Mouse (Mus musculus) urinary bladder, postnatal 4 days (tissue): ENCODE measurements around the gene Cog5.

ENCODE experiments used
- DNase-seq, 2 experiments: peaks; one replicate each; pipeline ENCODE4 v3.0.0; 2021 to 2022; ENCODE audit warnings: low spot score in 2 of 2

The Cog5 gene

GRCm38 (mm10) chr12:31709665-31710064 is 55.0 kb downstream of the Cog5 start:
- no peak for DNase-seq

- DNase-seq: no peak
These were observed 57.6 kb downstream of the Cog5 start for GRCm38 (mm10) chr12:31712233-31712632.

DNA sequence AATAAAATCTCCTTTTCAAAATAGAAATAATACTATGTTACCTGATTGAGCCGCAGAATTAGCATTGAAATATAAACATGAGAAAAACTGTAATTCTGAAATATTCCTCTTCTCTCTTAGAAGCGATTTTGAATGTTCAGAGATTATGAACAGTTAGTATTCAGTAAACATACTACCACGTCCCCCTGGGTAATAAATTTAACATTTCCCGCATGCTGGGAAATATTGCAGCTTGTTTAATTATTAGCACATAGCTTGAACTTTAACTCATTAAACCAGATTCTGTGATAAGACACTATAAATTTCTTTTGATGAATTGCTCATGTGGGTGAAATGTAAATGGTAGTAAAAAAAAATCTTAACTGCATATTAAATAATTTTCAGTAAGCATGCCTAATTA is 58.1 kb downstream of the Cog5 start:
- DNase-seq: no peak

- no peak for DNase-seq
These were observed 58.9 kb downstream of the Cog5 start, which contains the start of gene Gpr22 for GRCm38 (mm10) chr12:31713600-31713999. TSS of gene Gpr22 (minus strand) at chr12:31713947.

DNA sequence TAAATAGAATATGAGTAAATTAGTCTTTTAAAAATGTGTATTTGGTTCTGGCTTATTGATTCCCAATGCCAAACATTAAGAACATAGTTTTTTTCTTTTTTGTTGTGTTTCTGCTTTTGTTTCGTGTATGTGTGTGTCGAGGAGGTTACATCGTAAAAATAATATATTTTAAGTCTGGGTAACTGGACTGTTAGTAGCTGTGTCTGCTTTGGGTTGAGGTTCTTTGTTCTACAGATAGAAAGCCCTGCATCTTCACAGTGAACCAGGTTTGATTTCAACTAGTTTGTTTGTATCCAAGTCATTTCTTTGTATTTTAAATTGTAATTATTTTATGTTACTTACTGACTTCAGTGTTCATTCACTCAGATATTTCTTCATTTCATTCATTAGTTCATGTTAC is 59.4 kb downstream of the Cog5 start:
- no peak for DNase-seq

- no peak for DNase-seq
These were observed 65.1 kb downstream of the Cog5 start for GRCm38 (mm10) chr12:31719586-31720275.

GRCm38 (mm10) chr12:31724576-31724975 is 69.9 kb downstream of the Cog5 start:
- DNase-seq: no peak

- no peak for DNase-seq
These were observed 71.0 kb downstream of the Cog5 start for GRCm38 (mm10) chr12:31725511-31726275.

GRCm38 (mm10) chr12:31726707-31727106 is 72.0 kb downstream of the Cog5 start:
- no peak for DNase-seq

DNA sequence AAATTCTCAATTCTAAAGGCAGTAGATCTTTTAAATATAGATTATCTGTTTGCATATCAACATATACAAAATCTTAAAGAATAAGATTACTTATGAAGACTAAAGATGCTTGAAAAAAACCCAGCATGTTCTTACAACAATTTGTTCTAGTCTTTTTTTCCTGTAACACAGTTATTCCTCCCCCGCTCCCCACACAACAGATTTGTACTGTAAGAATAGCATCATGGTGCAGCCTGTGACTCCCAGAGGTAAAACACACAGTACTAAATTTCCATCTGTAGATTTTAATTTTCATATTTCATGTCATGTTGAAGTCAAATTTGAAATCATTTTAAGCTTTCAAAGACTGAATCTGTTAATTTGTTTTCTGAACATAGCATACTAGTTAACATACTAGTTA is 75.5 kb downstream of the Cog5 start:
- DNase-seq: no peak

GRCm38 (mm10) chr12:31734616-31735015 is 79.9 kb downstream of the Cog5 start:
- DNase-seq: no peak

GRCm38 (mm10) chr12:31747301-31747700 is 92.6 kb downstream of the Cog5 start:
- DNase-seq: no peak

GRCm38 (mm10) chr12:31749846-31750245 is 95.2 kb downstream of the Cog5 start:
- no peak for DNase-seq

GRCm38 (mm10) chr12:31754465-31754864 is 99.8 kb downstream of the Cog5 start:
- DNase-seq: no peak

DNA sequence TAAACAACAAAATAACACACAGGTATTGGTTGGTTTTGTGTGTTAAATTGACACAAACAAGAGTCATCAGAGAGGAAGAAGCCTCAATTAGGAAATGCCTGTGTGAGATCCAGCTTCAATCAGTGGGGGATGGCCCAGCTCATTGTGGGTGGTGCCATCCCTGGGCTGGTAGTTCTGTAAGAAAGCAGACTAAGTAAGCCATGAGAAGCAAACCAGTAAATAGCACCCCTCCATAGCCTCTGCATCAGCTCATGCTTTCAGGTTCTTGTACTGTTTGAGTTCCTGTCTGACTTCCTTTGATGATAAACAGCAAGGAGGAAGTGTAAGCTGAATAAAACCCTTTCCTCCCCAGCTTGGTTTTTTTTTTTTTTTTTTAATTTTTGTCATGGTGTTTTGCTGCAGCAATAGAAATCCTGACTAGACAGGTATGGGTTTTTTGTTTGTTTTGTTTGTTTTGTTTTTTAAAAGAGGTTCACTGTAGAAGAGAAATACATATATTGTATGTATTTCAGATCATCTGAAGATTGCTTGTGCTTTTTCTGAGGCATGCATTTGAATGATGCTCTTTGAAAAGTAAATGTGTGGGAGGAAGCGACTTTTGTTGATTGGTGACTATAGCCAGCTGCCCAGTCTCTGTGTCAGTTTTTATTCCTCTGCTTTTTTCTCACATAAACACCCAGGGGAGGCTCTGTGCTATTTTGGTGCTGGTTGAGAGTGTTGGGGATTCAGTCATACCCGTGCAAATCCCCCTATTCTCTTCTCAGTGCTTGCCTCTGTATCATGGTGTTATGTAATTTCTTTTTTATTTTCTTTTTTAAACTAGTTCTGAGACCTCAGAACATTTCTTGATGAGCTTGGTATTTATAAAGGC is 101.5 kb downstream of the Cog5 start:
- DNase-seq: no peak

- DNase-seq: no peak
These were observed 118.9 kb downstream of the Cog5 start for GRCm38 (mm10) chr12:31773612-31774011.

DNA sequence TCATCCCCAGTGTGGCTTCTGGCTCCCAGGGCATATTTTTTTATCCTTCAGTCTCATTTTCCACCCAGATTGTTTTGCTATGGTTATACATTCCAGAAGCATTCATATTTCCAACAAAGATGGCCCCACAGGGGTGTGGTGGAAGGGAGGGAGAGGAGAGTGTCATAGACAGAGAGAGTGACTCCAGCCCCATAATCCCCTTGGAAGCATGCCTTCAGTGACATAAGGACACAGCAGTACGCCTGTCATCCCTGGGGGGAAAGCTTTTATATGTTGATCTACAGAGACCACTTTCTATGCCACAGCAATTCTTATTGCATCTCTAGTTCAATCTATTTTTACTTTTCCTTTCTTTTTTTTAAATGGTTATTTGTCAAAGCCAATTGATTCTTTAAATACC is 129.6 kb downstream of the Cog5 start:
- no peak for DNase-seq

DNA sequence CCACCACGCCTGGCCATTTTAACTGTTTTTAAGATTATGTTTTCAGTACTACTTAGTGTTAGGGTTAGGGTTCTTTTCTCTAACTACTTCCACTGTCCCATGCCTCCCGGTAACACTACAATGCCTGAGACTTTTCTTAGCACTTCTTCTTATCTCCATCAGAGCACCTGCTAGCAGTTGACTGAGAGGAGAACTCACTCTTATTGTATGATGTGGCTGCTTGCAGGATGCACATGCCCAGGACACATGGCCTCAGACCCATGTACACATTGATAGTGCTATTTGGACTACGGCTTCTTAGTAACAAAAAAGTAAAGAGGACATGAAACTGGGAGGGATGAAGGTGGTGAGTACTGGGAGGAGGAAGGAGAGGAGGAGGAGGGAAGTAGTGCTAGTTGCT is 133.9 kb downstream of the Cog5 start:
- no peak for DNase-seq

DNA sequence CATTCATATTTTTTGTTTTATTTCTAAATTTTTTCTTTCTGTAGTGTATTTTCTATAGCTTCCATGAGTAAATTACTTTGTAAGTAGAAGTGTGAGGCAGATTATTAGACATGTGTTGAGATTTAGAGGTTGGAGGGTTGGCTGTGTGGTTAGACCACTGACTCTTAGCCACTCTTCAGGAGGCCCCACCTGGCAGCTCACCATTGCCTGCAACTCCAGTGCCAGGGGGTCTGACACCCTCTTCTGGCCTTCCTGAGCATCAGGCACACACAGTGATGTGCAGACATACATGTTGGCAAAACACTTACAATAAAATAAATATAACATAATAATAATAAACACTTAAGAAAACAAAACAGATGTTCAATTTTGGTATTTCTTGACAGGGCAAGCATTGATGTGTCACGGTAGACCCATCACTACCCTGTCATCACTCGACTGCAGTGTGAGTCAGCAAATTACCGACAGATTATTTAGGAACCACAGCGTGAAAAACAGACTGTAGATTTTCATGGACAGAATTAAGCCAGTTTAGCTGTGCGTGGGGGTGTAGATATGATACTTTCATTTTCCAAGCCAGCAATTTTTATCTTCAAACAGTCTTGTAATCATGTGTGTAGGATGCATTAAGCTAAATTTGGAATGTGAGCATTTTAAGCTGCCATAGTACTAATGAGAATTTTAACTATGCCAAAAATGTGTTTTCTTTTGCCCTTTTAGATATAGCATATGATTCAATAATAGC is 151.9 kb downstream of the Cog5 start:
- DNase-seq: no peak

DNA sequence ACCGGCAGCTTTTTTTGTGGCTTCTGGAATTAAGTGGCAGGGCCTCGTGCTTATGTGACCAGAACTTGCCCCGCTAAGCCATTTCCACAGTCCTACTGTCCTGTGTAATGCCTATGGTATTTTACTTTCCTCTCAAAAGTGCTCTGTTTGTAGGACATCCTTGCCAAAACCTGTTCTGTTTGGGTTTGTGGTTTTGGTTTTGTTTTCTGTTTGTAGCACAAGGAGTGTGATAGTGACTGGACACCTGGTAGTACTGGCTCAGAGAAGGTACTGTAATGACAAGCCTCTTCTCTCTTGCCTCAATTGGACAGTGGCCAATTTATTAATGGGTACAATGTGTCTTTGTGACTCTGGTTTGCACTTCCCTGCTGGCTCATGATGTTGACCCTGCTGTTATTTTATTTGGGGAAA is 163.4 kb downstream of the Cog5 start:
- DNase-seq: no peak

DNA sequence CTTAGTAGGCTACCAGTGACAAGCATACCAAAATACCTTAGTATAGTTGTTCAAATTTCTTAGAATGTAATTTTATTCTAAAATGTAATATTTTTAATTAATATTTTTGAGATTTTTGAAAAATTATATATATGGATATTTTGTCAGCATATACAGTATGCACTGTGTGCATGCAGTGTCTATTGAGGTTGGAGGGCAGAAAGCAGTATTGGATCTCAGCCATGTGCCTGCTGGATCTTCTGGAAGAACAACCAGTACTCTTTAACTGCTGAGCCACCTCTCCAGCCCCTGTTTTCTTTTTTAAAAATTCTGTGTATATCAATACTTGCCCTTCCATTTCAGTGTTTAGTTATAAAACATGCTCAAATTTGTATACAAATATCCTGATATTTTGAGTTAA is 164.4 kb downstream of the Cog5 start:
- DNase-seq: no peak

DNA sequence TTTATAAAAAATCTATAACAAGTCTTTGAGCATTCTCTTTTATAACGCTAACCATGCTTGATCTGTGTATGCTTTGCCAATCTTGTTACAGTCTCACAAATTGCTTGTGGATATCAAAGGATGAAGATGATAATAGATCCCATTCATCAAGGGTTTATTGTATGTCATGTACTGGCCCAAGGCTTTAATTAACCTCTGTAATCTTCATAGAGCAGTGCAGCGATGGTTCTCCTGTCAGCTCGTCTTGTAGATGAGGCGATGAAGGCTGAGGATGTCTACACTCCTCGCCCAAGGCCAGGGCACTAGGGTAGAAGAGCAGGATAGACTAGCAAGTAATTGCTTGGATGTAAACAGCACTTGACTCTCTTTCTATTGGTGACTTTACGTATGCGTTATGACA is 164.9 kb downstream of the Cog5 start:
- DNase-seq: no peak
